Mouse (Mus musculus): ENCODE data around the gene Adamts17.

GRCm38 (mm10) chr7:66929263-66929662 lies 89.7 kb downstream of the Adamts17 start:
- TF ChIP-seq CTCF (IDR thresholded peaks at IDR 0.05) (no peak), EP300 (IDR thresholded peaks at IDR 0.05; ENCODE audit: insufficient read depth, low read depth, low read length) (0 out of 2 replicates have a peak, but pooled peaks have one; percentile 32), POLR2A (IDR thresholded peaks at IDR 0.05; ENCODE audit: insufficient read depth, low read depth, low read length) (no peak)
